Mouse (Mus musculus): ENCODE data around the gene Cox7b. TPM values are rescaled to one million over a fixed set of nuclear protein-coding genes. Genes with fewer than 3 reads are reported as not detected.

Gene Cox7b
- polyA plus RNA-seq, 1 experiment from 2014 or later = 400 TPM

Other genes with a start within 250 kb of the Cox7b start
- gene Atrx, start 86.3 kb upstream of the Cox7b start, polyA plus RNA-seq (2015; fragmentation: Nextera tagmentation; extraction: Ambion mirVana) = 153 and 190 TPM in 2 replicates
- gene Magt1, start 3.8 kb upstream of the Cox7b start, polyA plus RNA-seq (2015; fragmentation: Nextera tagmentation; extraction: Ambion mirVana) = 43.2 and 44.9 TPM in 2 replicates
- gene Atp7a, start 11.6 kb downstream of the Cox7b start, polyA plus RNA-seq (2015; fragmentation: Nextera tagmentation; extraction: Ambion mirVana) = 9.1 and 9.5 TPM in 2 replicates
- gene Tlr13, start 127.5 kb downstream of the Cox7b start, polyA plus RNA-seq (2015; fragmentation: Nextera tagmentation; extraction: Ambion mirVana) = 0.87 and 0.89 TPM in 2 replicates
- gene Pgk1, start 171.4 kb downstream of the Cox7b start, polyA plus RNA-seq (2015; fragmentation: Nextera tagmentation; extraction: Ambion mirVana) = 236 and 245 TPM in 2 replicates
- 10.8 and 13.7 TPM in 2 replicates for gene Taf9b, start 205.5 kb downstream of the Cox7b start, polyA plus RNA-seq (2015; fragmentation: Nextera tagmentation; extraction: Ambion mirVana)
- gene Fnd3c2, start 239.7 kb downstream of the Cox7b start, polyA plus RNA-seq (2015; fragmentation: Nextera tagmentation; extraction: Ambion mirVana) = not detected in 2 replicates

All from thymus, postnatal 0 days (tissue).